Mouse (Mus musculus): ENCODE data around the gene Spred2.

- TF ChIP-seq CTCF (IDR thresholded peaks at IDR 0.05; ENCODE audit: low read depth), result no peak
- TF ChIP-seq EP300 (IDR thresholded peaks at IDR 0.05; ENCODE audit: low read depth), result no peak
These were observed 30.9 kb downstream of the Spred2 start for GRCm38 (mm10) chr11:19955069-19955468.
